Mouse (Mus musculus): ENCODE measurements at regions not wholly inside any gene's neighbourhood (a gene's known extent, or its start where the extent isn't known, plus 50 kb on each side); places are given as distances from the start of the nearest gene placed in this dataset.
A peak's percentile ranks its signal among the peaks of the same experiment; 100 is the strongest.

DNA sequence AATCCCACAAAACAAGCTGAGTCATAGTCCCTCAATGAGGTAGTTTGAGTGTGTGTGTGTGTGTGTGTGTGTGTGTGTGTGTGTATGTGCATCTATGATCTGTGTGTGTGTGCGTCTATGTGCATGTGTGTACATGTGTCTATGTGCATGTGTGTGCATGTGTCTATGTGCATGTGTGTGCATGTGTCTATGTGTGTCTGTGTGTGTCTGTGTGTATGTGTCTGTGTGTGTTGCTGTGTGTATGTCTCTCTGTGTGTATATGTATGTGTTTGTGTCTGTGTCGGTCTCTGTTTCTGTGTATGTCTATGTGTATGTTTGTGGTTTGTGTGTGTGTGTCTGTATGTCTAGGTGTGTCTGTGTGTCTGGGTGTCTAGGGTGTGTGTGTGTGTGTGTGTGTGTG is 309.1 kb upstream of the Brinp3 start:
- Histone ChIP-seq H3K4me1 (no peaks in the 10 kb centered on the region), H3K9ac (no peak overlapping the region), H3K27me3 (no peaks in the 10 kb centered on the region), H3K27ac (no peak overlapping the region), H3K4me2 (replicated peaks) (no peak overlapping the region), H3K4me3 (no peak overlapping the region), H3K9me3 (no peaks in the 10 kb centered on the region), H3K36me3 (no peaks in the 10 kb centered on the region)
- no peak for ATAC-seq (ENCODE audit: low FRiP score, low read depth)
- 85% methylated on average over 2 of the region's 2 CpGs for WGBS

- Histone ChIP-seq H3K36me3 (no peaks in the 10 kb centered on the region), H3K27me3 (no peaks in the 10 kb centered on the region), H3K4me3 (no peak overlapping the region), H3K4me2 (replicated peaks) (no peak overlapping the region), H3K4me1 (no peaks in the 10 kb centered on the region), H3K9ac (no peak overlapping the region), H3K9me3 (no peaks in the 10 kb centered on the region), H3K27ac (no peak overlapping the region)
- WGBS, result 67% methylated on average over 1 of the region's 1 CpGs
- 0 out of 2 replicates have a peak, but pooled peaks have one; percentile 40 for ATAC-seq (ENCODE audit: low FRiP score, low read depth)
Observed at GRCm38 (mm10) chr1:146211646-146212045, 282.9 kb upstream of the Brinp3 start.

DNA sequence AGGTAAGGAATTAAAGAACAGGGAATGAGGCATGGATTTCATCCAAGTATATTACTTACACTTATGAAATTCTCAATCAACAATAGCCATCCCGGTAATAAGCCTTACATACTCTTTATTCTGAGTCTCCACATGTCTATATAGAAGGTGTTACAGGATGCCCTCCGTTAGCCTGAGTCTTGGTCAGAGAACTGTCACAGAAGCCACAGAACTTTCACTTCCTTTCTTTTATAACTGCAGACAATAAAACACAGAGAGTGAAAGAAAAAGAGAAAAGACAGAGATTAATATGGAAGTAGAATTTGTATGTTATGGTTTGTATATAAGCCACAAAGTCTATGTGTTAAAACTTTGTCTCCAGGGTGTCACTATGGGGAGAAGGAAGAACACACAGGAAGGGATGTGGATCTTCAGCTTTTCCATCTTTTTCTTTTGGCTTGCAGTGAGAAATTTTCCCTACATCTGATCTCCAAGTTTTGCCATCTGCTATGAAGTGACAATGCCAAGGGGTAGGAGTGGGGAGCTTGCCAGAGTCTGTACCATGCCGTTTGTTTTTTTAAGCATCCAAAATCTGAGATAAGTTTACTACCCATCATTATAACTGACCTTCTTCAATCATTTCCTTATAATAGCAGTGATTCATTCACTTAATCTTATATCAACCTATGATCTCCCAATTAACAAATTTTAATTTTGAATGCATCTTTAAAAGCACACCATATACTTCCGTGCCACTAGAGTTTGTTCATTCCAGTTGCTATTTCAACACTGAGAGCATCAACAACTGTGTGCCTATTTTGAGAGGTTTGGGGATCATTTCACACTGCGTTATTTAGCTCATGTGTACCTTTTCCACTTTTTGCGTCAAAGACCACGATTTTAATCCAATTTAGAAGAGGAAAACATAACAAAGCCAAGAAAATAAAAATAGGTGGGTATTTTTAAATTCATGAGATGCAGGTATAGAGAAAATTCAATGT is 262.8 kb upstream of the Brinp3 start:
- no peak for ATAC-seq (ENCODE audit: low FRiP score, low read depth)
- Histone ChIP-seq H3K27ac (no peak overlapping the region), H3K9ac (no peak overlapping the region), H3K36me3 (no peaks in the 10 kb centered on the region), H3K27me3 (no peaks in the 10 kb centered on the region), H3K4me3 (no peak overlapping the region), H3K4me2 (replicated peaks) (no peak overlapping the region), H3K9me3 (no peaks in the 10 kb centered on the region), H3K4me1 (no peaks in the 10 kb centered on the region)
- WGBS, result 84% methylated on average over 7 of the region's 7 CpGs

- H3K4me2 ChIP-seq (replicated peaks), result no peak overlapping the region
Observed at GRCm38 (mm10) chr1:146260400-146260799, 234.2 kb upstream of the Brinp3 start.

GRCm38 (mm10) chr1:146299031-146299430 is 195.5 kb upstream of the Brinp3 start:
- no peak for ATAC-seq (ENCODE audit: low FRiP score, low read depth)
- Histone ChIP-seq H3K4me1 (no peaks in the 10 kb centered on the region), H3K4me2 (replicated peaks) (no peak overlapping the region), H3K36me3 (no peaks in the 10 kb centered on the region), H3K27ac (no peak overlapping the region), H3K4me3 (no peak overlapping the region), H3K27me3 (no peaks in the 10 kb centered on the region), H3K9ac (no peak overlapping the region), H3K9me3 (no peaks in the 10 kb centered on the region)
- 90% methylated on average over 4 of the region's 4 CpGs for WGBS

More at GRCm38 (mm10) chr1:146260400-146260799, 234.2 kb upstream of the Brinp3 start:
- ATAC-seq (ENCODE audit: low FRiP score, low read depth), result no peak
- no peaks in the 10 kb centered on the region for H3K36me3 ChIP-seq
- no peak overlapping the region for H3K4me3 ChIP-seq
- H3K9me3 ChIP-seq, result no peaks in the 10 kb centered on the region
- H3K27ac ChIP-seq, result no peak overlapping the region
- no peak overlapping the region for H3K9ac ChIP-seq
- no peaks in the 10 kb centered on the region for H3K4me1 ChIP-seq
- no peaks in the 10 kb centered on the region for H3K27me3 ChIP-seq

DNA sequence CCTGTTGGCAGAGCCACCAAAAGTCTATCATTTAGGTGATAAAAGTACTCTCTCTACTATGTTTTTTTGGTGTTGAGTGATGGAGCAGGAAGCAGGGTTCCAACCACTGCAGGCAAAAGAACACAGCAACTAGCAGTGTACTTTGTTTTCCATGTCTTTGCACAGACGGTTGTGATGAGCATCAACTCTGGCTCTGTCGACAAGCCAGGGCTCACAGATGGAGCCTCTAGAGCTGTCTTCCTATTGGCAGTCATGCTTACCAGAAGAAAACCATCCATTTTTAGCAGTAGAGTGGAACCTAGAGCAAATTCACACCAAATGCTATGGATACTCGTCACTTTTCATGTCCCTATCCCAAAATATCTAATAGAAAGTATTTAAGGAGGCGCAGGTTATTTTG is 182.0 kb upstream of the Brinp3 start:
- Histone ChIP-seq H3K4me3 (no peak overlapping the region), H3K27ac (no peak overlapping the region), H3K27me3 (no peaks in the 10 kb centered on the region), H3K36me3 (no peaks in the 10 kb centered on the region), H3K9me3 (no peaks in the 10 kb centered on the region), H3K9ac (no peak overlapping the region), H3K4me2 (replicated peaks) (no peak overlapping the region), H3K4me1 (no peaks in the 10 kb centered on the region)
- ATAC-seq (ENCODE audit: low FRiP score, low read depth), result no peak
- 81% methylated on average over 4 of the region's 4 CpGs for WGBS

DNA sequence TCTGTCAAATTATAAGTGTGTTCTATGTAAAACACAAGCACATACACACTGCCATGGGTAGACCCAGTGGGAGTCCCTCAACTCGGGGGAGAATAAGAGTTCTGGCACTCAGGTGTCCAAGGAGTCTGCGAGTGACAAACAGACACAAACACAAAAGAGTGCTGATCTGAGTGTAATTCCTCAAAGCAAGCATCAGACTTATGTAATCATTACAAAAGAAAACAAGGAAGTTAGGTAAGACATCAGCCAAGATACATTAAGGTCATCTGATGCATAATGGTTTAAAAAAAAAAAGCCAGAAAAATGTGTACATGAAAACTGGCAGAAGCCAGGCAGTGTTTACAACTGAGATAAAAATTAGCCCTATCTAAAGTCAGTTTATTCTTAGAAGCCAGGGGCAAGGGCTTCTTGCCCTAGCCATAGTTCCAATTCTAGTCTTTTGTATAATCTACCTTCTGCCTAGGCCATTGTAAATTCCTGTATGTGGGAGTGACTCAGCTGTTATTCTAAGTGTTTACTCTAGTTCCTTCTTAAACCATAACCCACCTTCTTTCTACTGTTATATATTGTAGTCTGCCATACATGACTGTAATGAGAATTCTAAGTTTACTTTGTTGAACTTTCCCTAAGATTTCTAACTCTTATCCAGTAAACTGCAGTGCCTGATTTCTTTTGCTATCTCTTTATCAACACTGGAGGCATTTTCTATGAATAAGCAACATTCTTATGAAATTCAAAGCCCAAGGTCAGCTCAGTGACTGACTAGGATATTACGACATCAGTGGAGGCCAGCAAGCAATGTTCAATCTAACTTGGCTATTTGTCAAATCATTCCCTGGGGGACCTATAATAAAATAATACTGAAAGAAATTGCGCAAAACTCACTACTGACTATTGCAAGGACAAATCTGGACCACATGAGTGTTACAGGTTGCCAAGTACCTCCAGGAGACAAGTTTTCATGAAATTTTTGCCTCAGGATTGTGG is 178.1 kb upstream of the Brinp3 start:
- Histone ChIP-seq H3K27me3 (no peaks in the 10 kb centered on the region), H3K36me3 (no peaks in the 10 kb centered on the region), H3K9ac (no peak overlapping the region), H3K9me3 (no peaks in the 10 kb centered on the region), H3K27ac (no peak overlapping the region), H3K4me3 (no peak overlapping the region), H3K4me1 (no peaks in the 10 kb centered on the region), H3K4me2 (replicated peaks) (no peak overlapping the region)
- ATAC-seq (ENCODE audit: low FRiP score, low read depth), result no peak
- WGBS, result 75% methylated on average over 4 of the region's 4 CpGs

DNA sequence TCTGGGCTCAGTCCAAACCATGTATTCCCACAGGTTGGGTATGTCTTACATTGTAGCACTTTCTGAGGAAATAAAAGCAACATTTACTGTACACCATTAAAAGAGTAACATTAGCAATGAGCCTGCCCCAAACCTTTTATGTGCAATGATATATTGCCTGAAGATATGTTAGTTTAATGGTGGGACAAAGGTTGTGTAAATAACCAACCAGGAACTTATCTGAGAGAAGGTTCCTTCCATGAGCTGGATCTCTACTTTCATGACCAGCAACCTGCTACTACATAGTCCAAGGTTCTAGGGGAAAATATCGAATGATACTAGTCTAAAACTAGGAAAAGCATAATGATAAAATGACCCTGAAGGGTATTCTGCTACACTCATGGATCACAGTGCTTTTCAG is 172.5 kb upstream of the Brinp3 start:
- H3K27me3 ChIP-seq, result no peaks in the 10 kb centered on the region
- no peaks in the 10 kb centered on the region for H3K36me3 ChIP-seq
- ATAC-seq (ENCODE audit: low FRiP score, low read depth), result no peak
- H3K4me3 ChIP-seq, result no peak overlapping the region
- H3K4me1 ChIP-seq, result no peaks in the 10 kb centered on the region
- H3K4me2 ChIP-seq (replicated peaks), result no peak overlapping the region
- WGBS, result 83% methylated on average over 1 of the region's 1 CpGs
- no peak overlapping the region for H3K9ac ChIP-seq
- no peak overlapping the region for H3K27ac ChIP-seq
- H3K9me3 ChIP-seq, result no peaks in the 10 kb centered on the region

- ATAC-seq (ENCODE audit: low FRiP score, low read depth), result no peak
- Histone ChIP-seq H3K36me3 (no peaks in the 10 kb centered on the region), H3K9ac (no peak overlapping the region), H3K4me1 (no peaks in the 10 kb centered on the region), H3K27me3 (no peaks in the 10 kb centered on the region), H3K9me3 (no peaks in the 10 kb centered on the region), H3K4me3 (no peak overlapping the region), H3K4me2 (replicated peaks) (no peak overlapping the region), H3K27ac (no peak overlapping the region)
Observed at GRCm38 (mm10) chr1:146322862-146323261, 171.7 kb upstream of the Brinp3 start.

GRCm38 (mm10) chr1:146337049-146337448 is 157.5 kb upstream of the Brinp3 start:
- no peaks in the 10 kb centered on the region for H3K27me3 ChIP-seq
- H3K4me2 ChIP-seq (replicated peaks), result no peak overlapping the region
- H3K9ac ChIP-seq, result no peak overlapping the region
- H3K4me3 ChIP-seq, result no peak overlapping the region
- no peak overlapping the region for H3K27ac ChIP-seq
- no peaks in the 10 kb centered on the region for H3K9me3 ChIP-seq
- 77% methylated on average over 2 of the region's 2 CpGs for WGBS
- ATAC-seq (ENCODE audit: low FRiP score, low read depth), result no peak
- no peaks in the 10 kb centered on the region for H3K36me3 ChIP-seq
- H3K4me1 ChIP-seq, result no peaks in the 10 kb centered on the region

DNA sequence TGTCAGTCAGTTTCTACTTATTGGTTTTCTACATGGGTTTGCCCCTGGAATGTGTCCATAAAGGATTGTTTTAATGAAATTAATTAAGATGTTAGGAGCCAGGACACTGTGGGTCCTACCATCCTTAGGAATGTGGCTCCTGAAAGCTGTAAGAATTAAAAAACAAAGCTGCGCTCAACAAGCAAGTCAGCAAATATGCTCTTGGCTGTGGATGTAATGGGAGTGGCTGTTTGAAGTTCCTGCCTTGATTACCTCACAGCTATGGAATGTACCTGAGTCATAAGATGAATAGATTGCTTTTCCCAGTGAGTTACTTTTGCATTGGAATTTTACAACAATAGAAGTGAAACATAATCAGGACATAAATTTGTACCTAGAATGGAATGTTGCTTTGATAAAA is 137.6 kb upstream of the Brinp3 start:
- Histone ChIP-seq H3K4me2 (replicated peaks) (no peak overlapping the region), H3K9me3 (no peaks in the 10 kb centered on the region)
- ATAC-seq (ENCODE audit: low FRiP score, low read depth), result no peak

GRCm38 (mm10) chr1:146358301-146358700 is 136.3 kb upstream of the Brinp3 start:
- no peak overlapping the region for H3K27ac ChIP-seq
- no peaks in the 10 kb centered on the region for H3K36me3 ChIP-seq
- no peak overlapping the region for H3K4me3 ChIP-seq
- H3K4me1 ChIP-seq, result no peaks in the 10 kb centered on the region
- ATAC-seq (ENCODE audit: low FRiP score, low read depth), result no peak
- no peak overlapping the region for H3K4me2 ChIP-seq (replicated peaks)
- H3K9me3 ChIP-seq, result no peaks in the 10 kb centered on the region
- no peak overlapping the region for H3K9ac ChIP-seq
- no peaks in the 10 kb centered on the region for H3K27me3 ChIP-seq

More for the DNA sequence above, 137.6 kb upstream of the Brinp3 start:
- H3K27ac ChIP-seq, result no peak overlapping the region
- no peak overlapping the region for H3K9ac ChIP-seq
- 79% methylated on average over 1 of the region's 1 CpGs for WGBS
- no peaks in the 10 kb centered on the region for H3K27me3 ChIP-seq
- H3K4me1 ChIP-seq, result no peaks in the 10 kb centered on the region
- no peak overlapping the region for H3K4me3 ChIP-seq
- H3K36me3 ChIP-seq, result no peaks in the 10 kb centered on the region

Data from limb, embryonic 13.5 days (tissue).